Mouse (Mus musculus): ENCODE measurements around the gene Clca2.

GRCm38 (mm10) chr3:145126618-145127017, 27.4 kb upstream of the Clca2 start:
- TF ChIP-seq CTCF (IDR thresholded peaks at IDR 0.05; ENCODE audit: extremely low read depth, insufficient read depth, low read length), result no peak
- TF ChIP-seq POLR2A (IDR thresholded peaks at IDR 0.05; ENCODE audit: extremely low read depth, insufficient read depth, low read length), result no peak

Measured in cortical plate, adult 2 months (tissue).